Mouse (Mus musculus) MEL (cell line): Measurements from ENCODE around the gene Terf2ip. TPM values are rescaled to one million over a fixed set of nuclear protein-coding genes. Genes with fewer than 3 reads are reported as not detected.
A peak's percentile ranks its signal among the peaks of the same experiment; 100 is the strongest.

Experiments used
- DNase-seq: peaks from one replicate; pipeline ENCODE4 v3.0.0; 2011; ENCODE audit warnings: low read depth, low spot score
- H3K27ac ChIP-seq: 2 replicates; pipeline ENCODE4 v1.5.1; 2012; ENCODE audit warnings: low read depth, mild to moderate bottlenecking, control low read depth, low read length, moderate library complexity; ENCODE audit not compliant: control insufficient read depth
- H3K27me3 ChIP-seq, 2 experiments: fragments of 150-350 bp in 1 of 2; sonication (generic) in 1 of 2; 2 replicates each; pipeline ENCODE4 v1.6.1; 2012; ENCODE audit warnings: low read length in 2 of 2, mild to moderate bottlenecking in 2 of 2, improper control_type of control experiment in 1 of 2, moderate library complexity in 1 of 2; ENCODE audit not compliant: insufficient read depth in 2 of 2, control insufficient read depth in 1 of 2
- H3K36me3 ChIP-seq, 2 experiments: 2 replicates each; pipeline ENCODE4 v1.6.1; 2012 to 2014; ENCODE audit warnings: low read length in 2 of 2, improper control_type of control experiment in 1 of 2, inconsistent platforms in 1 of 2, mild to moderate bottlenecking in 1 of 2; ENCODE audit not compliant: insufficient read depth in 2 of 2, control insufficient read depth in 1 of 2
- H3K4me1 ChIP-seq, 2 experiments: fragments of 150-350 bp in 1 of 2; sonication (generic) in 1 of 2; 2 replicates each; pipeline ENCODE4 v1.6.1; 2012; ENCODE audit warnings: low read length in 2 of 2, improper control_type of control experiment in 1 of 2, mild to moderate bottlenecking in 1 of 2; ENCODE audit not compliant: insufficient read depth in 2 of 2, control insufficient read depth in 1 of 2
- H3K4me3 ChIP-seq, 2 experiments: fragments of 150-350 bp in 1 of 2; sonication (generic) in 1 of 2; 2 replicates each; pipeline ENCODE4 v1.5.1; 2012; ENCODE audit warnings: low read depth in 2 of 2, low read length in 2 of 2, mild to moderate bottlenecking in 2 of 2, moderate library complexity in 2 of 2, control low read depth in 1 of 2, improper control_type of control experiment in 1 of 2; ENCODE audit not compliant: control insufficient read depth in 1 of 2, insufficient read depth in 1 of 2
- H3K79me2 ChIP-seq: 2 replicates; pipeline ENCODE4 v1.6.1; 2012; ENCODE audit warnings: mild to moderate bottlenecking, low read length, moderate library complexity; ENCODE audit not compliant: control insufficient read depth, poor library complexity, insufficient read depth
- H3K9ac ChIP-seq: 2 replicates; pipeline ENCODE4 v1.6.1; 2012; ENCODE audit warnings: low read depth, mild to moderate bottlenecking, control low read depth, low read length, moderate library complexity; ENCODE audit not compliant: control insufficient read depth, poor library complexity, severe bottlenecking
- H3K9me3 ChIP-seq: fragments of 150-350 bp; sonication (generic); replicated peaks from 2 replicates; pipeline ENCODE4 v1.6.1; 2012; ENCODE audit warnings: mild to moderate bottlenecking, low read length, improper control_type of control experiment, moderate library complexity; ENCODE audit not compliant: insufficient read depth
- ELF1 ChIP-seq: IDR thresholded peaks from 2 replicates; pipeline ENCODE4 v1.6.1; 2014; ENCODE audit warnings: low read depth, mild to moderate bottlenecking, inconsistent platforms, low read length, improper control_type of control experiment, moderate library complexity
- GATA1 ChIP-seq: IDR thresholded peaks from 2 replicates; pipeline ENCODE4 v1.6.1; 2011; ENCODE audit warnings: low read depth, low read length, improper control_type of control experiment
- HCFC1 ChIP-seq: IDR thresholded peaks from 2 replicates; pipeline ENCODE4 v1.6.1; 2012; ENCODE audit warnings: low read depth, mild to moderate bottlenecking, inconsistent platforms, low read length, improper control_type of control experiment, moderate library complexity
- KAT2A ChIP-seq: conservative IDR thresholded peaks from 2 replicates; pipeline ENCODE4 v1.6.1; 2012; ENCODE audit warnings: low read depth, low read length, improper control_type of control experiment, inconsistent platforms
- MAX ChIP-seq: IDR thresholded peaks from 2 replicates; pipeline ENCODE4 v1.6.1; 2011; ENCODE audit warnings: low read length, improper control_type of control experiment
- MAZ ChIP-seq: IDR thresholded peaks from 2 replicates; pipeline ENCODE4 v1.6.1; 2012; ENCODE audit warnings: low read depth, mild to moderate bottlenecking, inconsistent platforms, low read length, improper control_type of control experiment
- MXI1 ChIP-seq: IDR thresholded peaks from 2 replicates; pipeline ENCODE4 v1.6.1; 2011; ENCODE audit warnings: mild to moderate bottlenecking, low read depth, low read length, improper control_type of control experiment
- MYB ChIP-seq: IDR thresholded peaks from 2 replicates; pipeline ENCODE4 v1.6.1; 2011; ENCODE audit warnings: mild to moderate bottlenecking, low read depth, low read length, improper control_type of control experiment
- MYC ChIP-seq: IDR thresholded peaks from 2 replicates; pipeline ENCODE4 v1.6.1; 2011; ENCODE audit warnings: low read depth, mild to moderate bottlenecking, low read length, improper control_type of control experiment, moderate library complexity
- NELFE ChIP-seq: IDR thresholded peaks from 2 replicates; pipeline ENCODE4 v1.6.1; 2011; ENCODE audit warnings: low read depth, low read length, improper control_type of control experiment
- NRF1 ChIP-seq: IDR thresholded peaks from 2 replicates; pipeline ENCODE4 v1.6.1; 2014; ENCODE audit warnings: low read depth, mild to moderate bottlenecking, inconsistent platforms, low read length, improper control_type of control experiment, moderate library complexity; ENCODE audit not compliant: poor library complexity, insufficient read depth, severe bottlenecking
- POLR2A ChIP-seq, 2 experiments: IDR thresholded peaks; 2 replicates each; pipeline ENCODE4 v1.6.1; 2011 to 2012; ENCODE audit warnings: low read length in 2 of 2, mild to moderate bottlenecking in 2 of 2, control low read depth in 1 of 2, improper control_type of control experiment in 1 of 2, low read depth in 1 of 2, moderate library complexity in 1 of 2; ENCODE audit not compliant: control insufficient read depth in 1 of 2, insufficient read depth in 1 of 2, poor library complexity in 1 of 2
- POLR2AphosphoS2 ChIP-seq: IDR thresholded peaks from 2 replicates; pipeline ENCODE4 v1.6.1; 2011; ENCODE audit warnings: low read length, improper control_type of control experiment
- SIN3A ChIP-seq: IDR thresholded peaks from 2 replicates; pipeline ENCODE4 v1.6.1; 2012; ENCODE audit warnings: low read length, improper control_type of control experiment, inconsistent platforms
- SMC3 ChIP-seq: IDR thresholded peaks from 2 replicates; pipeline ENCODE4 v1.6.1; 2011; ENCODE audit warnings: low read depth, low read length, improper control_type of control experiment
- TAL1 ChIP-seq: IDR thresholded peaks from 2 replicates; pipeline ENCODE4 v1.6.1; 2012; ENCODE audit warnings: mild to moderate bottlenecking, inconsistent platforms, low read length, moderate library complexity, mixed read lengths
- TBP ChIP-seq: IDR thresholded peaks from 2 replicates; pipeline ENCODE4 v1.8.0; 2011; ENCODE audit warnings: low read depth, low read length, improper control_type of control experiment
- TCF12 ChIP-seq: IDR thresholded peaks from 2 replicates; pipeline ENCODE4 v1.6.1; 2014; ENCODE audit warnings: low read depth, mild to moderate bottlenecking, inconsistent platforms, low read length, improper control_type of control experiment, moderate library complexity
- USF1 ChIP-seq: IDR thresholded peaks from 2 replicates; pipeline ENCODE4 v1.6.1; 2014; ENCODE audit warnings: low read depth, mild to moderate bottlenecking, inconsistent platforms, low read length, improper control_type of control experiment, moderate library complexity
- ZNF384 ChIP-seq: IDR thresholded peaks from 2 replicates; pipeline ENCODE4 v1.6.1; 2012; ENCODE audit warnings: low read depth, mild to moderate bottlenecking, inconsistent platforms, low read length, improper control_type of control experiment
- polyA plus RNA-seq, 2 experiments: library from polyadenylated mRNA; stranded (reverse) in 1 of 2; unstranded in 1 of 2; fragments of >175 nt in 1 of 2; fragments of >200 nt in 1 of 2; gene quantifications; 2 replicates each; pipeline versions ENCODE4 v1.2.1 to v1.2.4; 2012; ENCODE audit warnings: low replicate concordance in 2 of 2, low read depth in 1 of 2; ENCODE audit not compliant: insufficient read length in 2 of 2, insufficient read depth in 1 of 2, missing spikeins in 1 of 2
- total RNA-seq: library from RNA; depleted of rRNA; stranded (reverse); fragments of 300-350 nt; gene quantifications from 2 replicates; pipeline ENCODE4 v1.2.3, GENCODE M21; 2012

Terf2ip gene
- total and polyA plus RNA-seq, 3 experiments: 12.5 to 15.1 TPM; not detected in 1

- 0 out of 4 replicates have a peak, but pooled peaks cover 2 to 4% of the 10 kb centered on the region in 2 experiments for H3K4me1 ChIP-seq
- no peaks in the 10 kb centered on the region for H3K27me3 ChIP-seq
- peaks cover 4 to 5% of the 10 kb centered on the region in 2 experiments for H3K36me3 ChIP-seq
- TF ChIP-seq MAX: no peak
- no peak for TF ChIP-seq USF1
- TF ChIP-seq HCFC1: 0 out of 2 replicates have a peak, but pooled peaks have one; percentile 18
- H3K79me2 ChIP-seq: peaks cover 8% of the 10 kb centered on the region
- peak overlapping the region; percentile 83 for H3K9ac ChIP-seq
- H3K4me3 ChIP-seq: peak overlapping the region; percentile 76 to 82
- DNase-seq: peak; percentile 22
- H3K27ac ChIP-seq: no peak overlapping the region
- no peaks in the 10 kb centered on the region for H3K9me3 ChIP-seq
Measured at GRCm38 (mm10) chr8:111991278-111991677, 19.9 kb upstream of the Terf2ip start.

- peaks cover 5% of the 10 kb centered on the region in 2 experiments for H3K36me3 ChIP-seq
- 0 out of 4 replicates have a peak, but pooled peaks cover 2 to 4% of the 10 kb centered on the region in 2 experiments for H3K4me1 ChIP-seq
- H3K9ac ChIP-seq: peak within 1 kb of the TSS; percentile 83
- H3K27ac ChIP-seq: peak within 1 kb of the TSS; percentile 17
- H3K9me3 ChIP-seq: no peaks in the 10 kb centered on the region
- peak within 1 kb of the TSS; percentile 76 to 82 for H3K4me3 ChIP-seq
- H3K79me2 ChIP-seq: peaks cover 8% of the 10 kb centered on the region
- peak; percentile 93 for DNase-seq
- TF ChIP-seq MAX (peak; percentile 93), ELF1 (peak; percentile 77), MAZ (no peak; the same call in 1 of the 2 replicates), TBP (peak; percentile 84), ZNF384 (peak; percentile 79), SMC3 (no peak), MYC (peak; percentile 95), SIN3A (peak; percentile 93), TAL1 (no peak), MYB (no peak), POLR2A (IDR thresholded peaks at IDR 0.05; ENCODE audit: control insufficient read depth in 1 of 2, insufficient read depth in 1 of 2, low read depth in 1 of 2, low read length in 2 of 2, poor library complexity in 1 of 2) (peak; percentile 84 to 90), KAT2A (peak; percentile 89), TCF12 (peak; percentile 67; the same call in 1 of the 2 replicates), NELFE (peak; percentile 84), HCFC1 (peak; percentile 99), POLR2AphosphoS2 (peak; percentile 92), NRF1 (0 out of 2 replicates have a peak, but pooled peaks have one; percentile 42), GATA1 (no peak), MXI1 (peak; percentile 99)
- TF ChIP-seq, all 39 proteins: peak for 14
- H3K27me3 ChIP-seq: no peaks in the 10 kb centered on the region
Measured at GRCm38 (mm10) chr8:111992013-111992702, 19.0 kb upstream of the Terf2ip start, which contains the start of gene Adat1. TSS of gene Adat1 (minus strand) at chr8:111992302.
